Mouse (Mus musculus) 416B (cell line): ENCODE measurements around the gene Mad2l1bp.

Experiments
- DNase-seq: peaks from one replicate; pipeline ENCODE4 v3.0.0; 2011; ENCODE audit warnings: low read depth

The Mad2l1bp gene

DNA sequence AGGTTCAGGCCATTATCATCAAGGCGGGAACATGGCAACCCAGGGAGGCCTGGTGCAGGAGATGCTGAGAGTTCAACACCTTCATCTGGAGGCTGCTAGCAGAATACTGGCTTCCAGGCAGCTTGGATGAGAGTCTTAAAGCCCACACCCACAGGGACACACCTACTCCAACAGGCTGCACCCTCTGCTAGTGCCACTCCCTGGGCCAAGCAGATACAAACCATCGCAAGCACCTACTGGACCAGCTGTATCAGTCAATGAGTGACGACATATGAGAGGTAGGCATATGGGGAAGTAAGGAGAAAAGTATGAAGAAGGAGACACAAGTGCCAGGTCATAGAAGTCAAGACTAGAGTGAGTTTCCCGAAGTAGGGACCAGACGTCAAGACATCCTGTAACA lies 3.3 kb upstream of the Mad2l1bp start:
- no peak for DNase-seq

DNA sequence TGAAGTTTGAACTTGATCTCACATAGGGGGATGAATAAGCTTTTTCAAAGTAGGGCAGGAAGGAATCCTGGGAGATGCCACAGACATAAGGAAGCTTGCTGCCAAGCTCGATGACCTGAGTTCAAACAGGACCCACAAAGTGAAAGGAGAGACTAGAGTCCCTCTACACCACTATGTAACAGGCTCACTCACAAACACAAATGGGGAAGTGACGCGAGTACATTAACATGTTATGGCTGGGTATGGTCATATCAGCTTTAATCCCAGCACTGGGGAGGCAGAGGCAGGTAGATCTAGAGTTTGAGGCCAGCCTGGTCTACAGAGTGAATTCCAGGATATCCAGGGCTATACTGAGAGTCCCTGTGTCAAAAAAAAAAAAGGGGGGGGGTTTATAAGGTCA lies 983 bp upstream of the Mad2l1bp start:
- DNase-seq: no peak

DNA sequence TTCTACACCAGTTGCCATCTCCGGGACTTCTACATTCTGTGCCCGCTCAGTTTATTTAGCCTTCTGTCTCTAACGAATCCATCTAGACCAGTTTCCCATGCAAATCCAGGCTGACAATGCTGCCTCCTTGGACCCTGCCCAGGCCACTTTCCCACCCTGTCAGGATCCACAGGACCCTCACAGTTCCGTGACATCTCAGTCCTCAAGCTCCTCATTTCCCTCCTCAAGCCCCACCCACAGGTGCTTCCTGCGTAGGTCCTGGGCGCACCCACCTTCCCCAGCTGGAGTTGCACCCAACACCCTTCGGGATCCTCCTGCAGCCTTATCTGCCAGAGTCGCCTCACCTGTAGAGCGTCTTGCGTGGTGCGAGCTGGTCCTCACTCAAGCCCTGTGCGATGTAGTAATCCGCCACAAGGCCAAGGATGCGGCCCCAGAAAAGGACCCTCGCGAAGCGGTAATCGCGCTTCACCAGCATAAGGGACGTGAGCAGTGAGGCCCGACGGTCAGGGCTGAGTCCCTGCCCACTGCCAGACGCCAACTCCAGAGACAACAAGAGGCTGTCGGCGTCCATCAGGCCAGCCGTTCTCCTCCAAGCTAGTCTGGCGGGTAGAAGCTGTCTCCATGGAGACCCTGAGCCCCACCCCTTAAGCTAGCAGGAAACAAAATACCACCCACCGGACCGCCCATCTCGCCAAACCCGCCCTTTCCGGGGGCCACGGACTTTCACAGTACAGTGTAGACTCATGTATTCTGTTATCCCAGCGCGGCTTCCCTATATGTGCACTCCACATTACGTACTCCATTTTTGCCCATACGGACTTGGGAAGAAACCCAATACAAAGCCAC lies 9.6 kb downstream of the Mad2l1bp start, which contains the start of gene Rsph9:
Gene Rsph9 (minus strand): TSS at position 639 of the 846 bp plus-strand sequence.
- no peak for DNase-seq

DNA sequence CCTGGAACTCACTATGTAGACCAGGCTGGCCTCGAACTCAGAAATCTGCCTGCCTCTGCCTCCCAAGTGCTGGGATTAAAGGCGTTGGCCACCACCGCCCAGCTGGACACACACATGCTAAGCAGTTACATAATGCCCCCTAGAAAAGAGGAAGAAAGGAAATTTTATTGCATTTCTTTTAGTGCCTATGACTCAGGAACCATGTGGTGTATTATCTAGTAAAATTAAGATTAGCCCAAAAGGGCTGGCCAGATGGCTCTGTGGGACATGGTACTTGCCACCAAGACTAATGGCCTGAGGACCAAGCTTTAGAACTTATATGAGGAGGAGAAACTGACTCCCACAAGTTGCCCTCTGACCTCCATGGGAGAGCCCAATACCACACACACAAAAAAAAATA lies 13.5 kb downstream of the Mad2l1bp start:
- DNase-seq: peak; percentile 63

DNA sequence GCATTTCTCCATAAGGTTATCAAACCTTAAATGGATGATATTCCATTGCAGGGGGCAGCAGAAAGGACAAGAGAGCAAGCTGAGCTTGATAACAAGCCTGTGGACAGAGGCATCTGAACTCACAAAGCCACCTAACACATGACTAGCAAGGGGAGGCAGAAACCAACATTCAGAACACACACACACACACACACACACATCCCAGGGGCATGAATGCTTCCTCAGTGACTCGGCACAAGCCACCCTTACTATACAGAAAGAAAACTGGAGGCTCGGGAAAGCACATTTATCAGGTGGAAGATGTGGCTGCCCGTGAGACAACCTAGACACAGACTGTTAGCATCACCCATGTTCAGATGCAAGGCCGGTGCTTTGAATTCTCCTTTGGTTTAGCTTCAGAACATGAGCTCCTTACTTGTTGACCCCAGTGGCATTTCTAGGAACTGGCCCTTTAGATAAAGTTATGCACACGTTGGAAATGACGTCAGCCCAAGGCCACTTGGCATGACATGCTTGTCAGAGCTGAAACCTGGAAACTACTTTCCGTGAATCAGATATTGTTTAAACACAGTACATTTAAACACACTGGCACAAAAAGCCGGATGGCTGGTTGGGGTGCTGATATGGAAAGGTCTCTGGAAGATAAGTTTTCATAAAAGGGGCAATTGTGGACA lies 14.7 kb downstream of the Mad2l1bp start:
- DNase-seq: peak; percentile 86

DNA sequence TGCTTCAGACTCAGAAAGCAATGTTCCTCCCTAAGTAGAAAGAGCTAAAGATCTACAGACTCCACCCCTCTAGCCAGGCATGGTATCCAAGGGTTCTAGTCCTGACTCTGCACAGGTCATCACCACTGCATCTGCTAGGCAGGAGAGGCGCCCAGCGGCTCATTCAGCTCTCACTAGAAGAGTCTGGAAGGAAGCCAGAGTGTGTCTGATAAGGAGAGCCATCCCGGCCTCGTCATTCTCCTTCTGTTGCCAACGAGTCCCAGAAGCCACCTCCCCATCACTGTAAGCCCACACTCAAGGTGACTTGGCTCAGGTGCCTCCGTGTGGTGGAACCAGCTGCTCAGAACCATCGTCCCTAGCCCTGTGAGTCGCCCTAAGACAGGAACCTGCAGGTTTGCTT lies 20.5 kb downstream of the Mad2l1bp start:
- no peak for DNase-seq

DNA sequence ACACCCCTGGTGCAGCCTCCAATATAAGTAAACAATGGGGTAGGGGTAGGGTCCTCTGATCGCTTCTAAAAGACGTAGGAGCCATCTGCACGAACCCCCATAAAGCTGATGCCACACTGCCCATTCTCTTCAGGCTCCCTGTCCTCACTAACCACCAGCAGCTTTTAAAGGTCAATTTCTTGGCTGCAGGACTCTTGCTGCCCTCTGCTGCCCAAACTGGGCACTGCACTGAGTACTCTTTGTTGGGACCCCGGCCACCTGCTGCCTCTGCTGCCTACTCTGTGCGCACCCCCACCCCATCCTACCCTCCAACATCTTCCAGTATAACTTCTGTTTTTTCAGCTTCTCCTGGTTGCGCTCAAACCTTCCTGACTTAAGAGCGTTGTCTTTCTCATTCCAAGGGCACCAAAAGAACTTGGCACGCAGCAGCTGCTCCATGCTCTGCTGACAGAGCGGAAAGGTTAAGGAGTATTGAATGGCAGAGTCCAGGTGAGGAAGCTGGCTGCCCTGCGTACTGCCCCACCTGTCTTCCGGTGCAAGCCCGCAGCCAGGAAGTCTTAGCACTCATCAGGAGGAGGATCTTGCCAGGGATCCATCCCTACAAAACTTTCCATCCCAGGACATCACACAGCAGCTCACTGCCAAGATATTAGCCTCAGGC lies 21.2 kb downstream of the Mad2l1bp start:
- DNase-seq: peak; percentile 72

DNA sequence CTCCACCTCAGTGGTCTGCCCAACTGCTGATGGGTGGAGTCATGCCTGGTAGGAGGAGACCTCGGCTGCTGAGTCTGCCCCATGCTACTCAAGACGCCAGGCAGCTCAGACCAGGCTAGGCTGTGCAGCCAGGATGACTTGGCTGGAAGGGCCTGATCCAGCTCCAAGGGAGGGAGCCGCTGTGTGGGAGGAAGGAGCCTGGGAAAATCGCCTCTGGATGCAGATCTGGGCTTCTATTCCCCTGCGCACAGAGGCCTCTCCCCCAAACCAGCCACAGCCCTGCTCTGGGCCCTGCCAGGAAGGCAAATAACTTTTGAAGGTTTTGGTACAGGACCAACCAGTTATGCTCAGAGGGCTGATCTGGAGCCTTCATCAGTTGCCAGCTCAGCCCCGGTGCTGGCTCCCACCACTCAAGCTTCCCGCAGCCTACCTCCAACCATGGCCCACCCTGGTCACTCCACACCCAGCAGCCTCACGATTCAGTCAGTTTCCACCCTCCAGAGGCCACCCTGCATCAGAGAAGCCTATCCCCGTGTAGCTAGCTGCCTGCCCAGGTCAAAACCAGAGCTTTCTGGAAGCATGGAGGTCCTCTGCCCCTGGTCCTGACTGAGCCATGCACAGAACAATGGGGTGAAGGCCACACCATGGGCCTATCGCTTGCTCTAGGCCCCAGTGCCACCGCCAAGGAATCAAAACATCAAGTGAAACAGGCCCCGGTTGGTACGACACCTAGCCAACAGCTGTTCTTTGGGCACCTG lies 23.4 kb downstream of the Mad2l1bp start:
- no peak for DNase-seq

DNA sequence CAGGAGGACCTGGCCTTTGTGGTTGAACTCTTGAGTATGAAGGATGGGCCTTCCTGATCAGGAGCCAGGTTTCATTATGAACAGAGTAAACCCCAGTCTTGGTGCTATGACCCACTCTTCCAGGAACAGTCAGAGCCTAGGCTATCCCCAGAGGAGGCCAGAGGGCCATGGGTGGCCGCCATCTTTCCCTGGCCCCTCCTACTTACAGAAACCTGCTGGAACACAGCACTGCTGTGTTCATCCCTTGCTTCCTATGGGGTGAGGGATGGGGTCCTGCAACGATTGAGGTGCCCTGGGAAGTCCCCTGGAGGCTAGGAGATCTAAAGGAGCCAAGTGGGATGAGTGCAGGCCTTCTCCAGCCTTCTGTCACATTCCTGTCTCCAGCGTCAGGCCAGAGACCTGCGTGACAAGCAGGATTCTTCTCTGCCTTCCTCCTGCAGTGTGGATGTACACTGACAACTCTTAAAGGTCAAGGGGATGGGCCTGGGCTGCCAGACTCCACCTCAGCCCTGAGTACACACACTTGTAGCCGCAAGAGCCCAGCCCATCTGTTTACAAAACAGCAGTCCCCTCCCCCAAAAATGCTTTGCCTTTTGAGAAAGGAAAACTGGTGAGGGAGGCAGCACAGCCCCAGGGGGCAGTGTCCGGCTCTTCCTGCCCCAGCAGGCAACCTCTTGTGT lies 25.4 kb downstream of the Mad2l1bp start:
- DNase-seq: no peak

DNA sequence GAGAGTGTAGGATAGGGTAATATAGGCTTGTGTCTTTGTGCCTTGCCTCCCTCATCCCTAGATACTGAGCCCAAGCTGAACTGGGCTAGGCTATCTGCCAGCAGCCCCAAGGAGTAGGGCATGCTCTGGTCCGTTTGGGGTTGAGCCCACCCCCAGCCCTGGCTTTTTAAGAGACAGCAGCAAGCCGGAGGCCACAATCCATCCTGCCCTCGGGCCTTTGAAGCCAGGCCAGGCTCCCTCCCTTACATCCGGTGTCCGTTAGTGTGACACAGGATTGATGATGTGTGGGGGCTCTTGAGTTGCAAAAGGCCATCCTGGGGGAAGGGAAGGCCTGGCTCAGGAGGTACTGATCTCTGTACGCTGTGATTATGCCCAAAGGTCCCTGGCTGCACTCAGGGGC lies 26.7 kb downstream of the Mad2l1bp start:
- DNase-seq: no peak

DNA sequence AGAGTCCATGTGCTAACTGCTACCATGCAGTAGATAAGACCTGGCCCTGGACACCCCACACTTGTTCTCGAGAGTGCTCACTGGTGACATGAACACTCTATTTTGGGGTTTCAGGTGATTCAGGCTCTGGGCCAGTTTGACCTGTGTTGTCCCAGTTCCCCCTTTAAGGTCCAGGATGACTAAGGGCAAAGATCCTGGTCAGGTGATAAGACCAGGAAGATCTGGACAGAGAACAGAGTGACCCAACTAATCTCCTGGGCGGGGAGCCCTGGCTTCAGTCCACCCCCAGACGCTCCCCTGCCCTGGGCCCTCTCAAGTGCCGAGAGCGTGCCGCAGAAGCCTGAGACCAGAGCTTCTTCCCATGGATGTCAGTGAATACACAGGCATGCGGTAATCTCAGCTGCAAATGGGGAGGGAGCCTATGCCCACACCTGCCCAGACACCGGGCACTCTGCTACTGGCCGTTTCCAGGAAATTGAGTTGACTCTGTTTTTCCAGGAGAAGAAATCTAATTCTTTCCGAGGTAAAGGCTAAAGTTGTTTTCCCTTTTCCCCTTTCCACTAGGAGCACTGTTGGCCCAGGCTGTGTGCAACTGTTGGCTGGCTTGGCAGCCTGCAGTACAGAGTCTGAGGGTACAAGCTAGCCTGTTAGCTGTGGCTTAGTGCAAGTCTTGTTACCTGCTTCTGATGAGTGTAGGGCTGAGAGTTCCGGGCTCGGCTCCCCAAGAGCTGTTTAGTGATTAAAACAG lies 29.2 kb downstream of the Mad2l1bp start:
- no peak for DNase-seq

DNA sequence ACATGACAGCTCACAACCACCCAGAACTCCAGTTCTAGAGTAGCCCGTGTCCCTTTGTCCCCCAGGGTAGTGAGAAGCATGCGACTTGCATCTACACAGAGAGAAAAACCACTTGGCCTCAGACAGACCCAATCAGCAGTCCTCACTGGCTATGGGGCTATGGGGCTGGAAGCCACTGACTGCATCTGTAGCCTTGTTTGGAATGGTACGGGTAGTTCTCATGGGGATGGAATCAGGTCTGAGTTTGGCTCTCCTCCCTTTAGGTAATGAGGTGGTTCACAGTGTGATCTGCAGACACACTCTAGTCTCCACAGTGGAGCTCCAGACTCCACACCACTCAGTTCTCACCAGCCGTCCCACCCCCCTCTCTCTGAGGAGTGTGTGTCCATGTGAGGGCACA lies 30.1 kb downstream of the Mad2l1bp start:
- DNase-seq: no peak

DNA sequence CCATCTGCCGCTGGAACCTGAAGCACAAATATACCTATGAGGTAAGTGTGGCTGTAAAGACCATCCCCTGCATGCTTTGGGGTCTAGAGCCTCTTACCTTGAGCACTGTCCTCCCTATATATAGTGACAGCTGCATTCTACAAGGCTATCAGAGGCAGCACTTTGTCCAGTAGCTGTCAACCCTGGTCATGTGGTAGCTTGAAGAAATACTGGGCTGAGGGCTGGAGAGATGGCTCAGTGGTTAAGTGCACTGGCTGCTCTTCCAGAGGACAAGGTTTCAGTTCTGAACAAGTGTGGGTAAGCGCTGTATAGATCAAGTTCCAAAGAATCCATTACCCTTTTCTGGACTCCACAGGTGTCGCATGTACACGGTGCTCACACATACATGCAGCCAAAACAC lies 30.6 kb downstream of the Mad2l1bp start:
- no peak for DNase-seq

DNA sequence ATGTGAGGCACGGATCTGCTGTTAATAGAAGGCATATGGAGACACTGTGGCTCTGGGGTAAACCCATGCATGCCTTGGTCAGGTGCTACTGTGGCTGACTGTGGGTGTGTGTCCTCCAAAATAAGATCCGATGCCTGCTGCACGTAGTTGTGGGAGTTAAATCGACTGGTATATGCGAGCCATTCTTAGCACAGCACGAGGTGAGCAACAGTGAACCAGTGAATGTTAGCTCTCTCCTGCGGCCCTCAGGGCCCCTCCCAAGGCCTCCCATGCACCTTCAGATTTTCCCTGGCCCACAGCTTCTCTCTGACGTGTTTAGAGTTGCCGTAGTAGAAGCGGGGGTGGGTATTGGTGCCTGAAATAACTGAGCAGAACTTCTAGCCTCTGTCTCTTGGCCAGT lies 33.7 kb downstream of the Mad2l1bp start:
- no peak for DNase-seq

DNA sequence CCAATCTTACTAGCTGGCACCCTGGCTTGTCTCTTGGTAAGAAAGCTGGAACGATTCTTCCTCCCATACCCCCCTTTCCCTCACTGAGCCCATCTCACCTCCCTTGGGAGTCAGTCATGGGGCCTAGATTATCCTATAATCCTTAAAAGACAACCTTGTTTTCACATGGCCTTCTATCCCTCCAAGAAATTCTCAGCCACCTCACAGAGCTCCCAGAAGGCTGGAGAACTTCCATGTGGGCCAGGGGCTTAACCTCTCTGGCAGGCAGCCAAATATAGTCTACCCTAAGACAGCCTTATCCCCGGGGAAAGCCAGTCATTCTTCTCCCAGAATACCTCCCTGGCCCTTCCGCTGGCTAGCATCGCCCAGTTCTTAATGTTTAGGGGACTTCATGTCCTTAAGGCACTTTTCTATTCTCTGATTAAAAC lies 34.9 kb downstream of the Mad2l1bp start:
- no peak for DNase-seq

DNA sequence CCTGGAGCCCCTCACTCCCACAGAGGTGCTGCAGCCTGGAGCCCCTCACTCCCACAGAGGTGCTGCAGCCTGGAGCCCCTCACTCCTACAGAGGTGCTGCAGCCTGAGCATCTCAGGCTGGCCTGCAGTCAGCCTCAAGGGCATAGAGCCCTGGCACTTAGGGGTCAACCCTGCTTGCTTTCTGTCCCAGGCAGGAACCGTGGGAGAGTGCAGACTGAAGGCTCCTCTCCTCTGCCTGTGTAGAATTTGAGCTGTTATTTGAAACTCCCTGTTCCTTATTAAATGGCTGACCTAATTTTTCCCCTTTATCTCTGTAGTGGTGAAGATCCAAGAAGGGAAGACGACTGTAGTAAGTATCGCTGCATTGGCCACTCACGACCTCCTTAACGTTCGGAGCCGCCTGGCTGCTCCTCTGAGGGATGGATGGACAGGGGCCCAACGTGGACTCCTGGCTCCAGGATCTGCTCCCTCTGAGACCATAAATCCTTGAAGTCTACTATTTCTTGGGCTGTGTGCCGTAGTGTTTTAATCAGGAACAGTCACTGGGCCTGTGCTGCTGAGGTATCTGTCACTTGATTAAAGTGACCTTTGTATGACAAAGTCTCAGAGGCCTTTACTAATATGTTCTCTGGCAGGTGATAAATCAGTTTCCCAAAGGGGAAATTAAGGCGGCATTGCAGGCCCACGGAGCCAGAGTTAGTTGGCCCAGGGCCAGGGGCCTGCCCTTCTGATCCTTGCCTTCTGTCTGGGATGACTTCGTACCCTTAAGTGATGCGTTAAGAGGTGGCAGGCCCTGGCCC lies 35.5 kb downstream of the Mad2l1bp start:
- no peak for DNase-seq

DNA sequence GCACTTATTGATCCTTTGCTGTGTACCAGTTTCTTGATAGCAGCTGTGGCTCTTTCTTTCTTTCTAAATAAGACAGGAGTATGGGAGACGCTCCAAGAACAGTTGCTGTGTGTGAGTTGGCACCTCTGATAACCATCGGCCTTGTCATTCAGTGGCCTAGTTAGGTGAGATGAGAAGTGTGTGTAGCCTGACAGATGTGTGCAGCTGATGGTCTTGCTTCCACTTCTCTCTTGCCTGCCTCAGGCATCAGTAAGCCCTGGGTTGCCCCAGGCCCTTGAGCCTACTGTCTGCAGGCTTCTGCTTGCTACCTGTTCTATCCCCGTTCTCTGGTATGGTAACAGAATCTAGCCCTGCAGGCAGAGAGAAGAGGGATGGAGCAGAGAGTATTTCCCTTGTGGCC lies 36.5 kb downstream of the Mad2l1bp start:
- DNase-seq: no peak

DNA sequence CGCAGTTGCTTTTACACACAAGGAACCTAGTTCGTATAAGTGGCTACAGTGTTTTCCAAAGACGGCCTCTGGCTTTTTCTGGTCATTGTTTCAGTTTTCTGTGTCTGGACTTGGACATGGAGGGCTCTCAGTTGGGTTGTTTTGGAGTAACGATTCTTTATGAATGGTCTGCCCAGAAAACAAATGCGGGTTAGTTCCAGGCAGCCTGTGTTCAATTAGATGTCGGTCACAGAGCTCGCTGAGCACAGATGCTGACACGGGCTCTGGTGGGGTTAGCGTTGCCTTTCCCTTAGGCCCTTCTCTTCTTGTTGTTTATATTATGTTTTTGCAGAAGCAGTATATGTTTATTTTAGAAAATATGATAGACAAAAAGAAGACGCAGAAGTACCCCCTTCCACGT lies 37.2 kb downstream of the Mad2l1bp start:
- no peak for DNase-seq

DNA sequence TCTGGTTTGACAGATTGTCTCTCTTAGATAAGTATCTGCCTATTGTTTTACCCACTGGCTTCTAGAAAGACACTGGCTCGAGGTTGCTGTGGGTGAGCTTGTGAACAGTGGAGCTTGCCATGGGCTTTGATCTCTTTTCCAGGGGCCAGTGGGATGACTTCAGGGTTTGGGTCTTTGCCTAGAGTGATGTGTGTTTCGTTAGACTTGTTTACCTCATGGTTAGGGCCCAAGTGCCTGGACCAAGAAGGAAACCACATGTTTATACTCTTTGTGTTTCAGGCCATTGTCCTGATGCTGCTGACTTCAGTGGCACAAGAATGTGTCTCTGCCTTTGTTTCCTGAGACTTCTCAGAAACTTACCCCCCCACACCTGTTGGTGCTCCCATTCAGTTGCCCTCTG lies 37.9 kb downstream of the Mad2l1bp start:
- no peak for DNase-seq
